Mouse (Mus musculus): Measurements from ENCODE around the gene Orc4. TPM values are rescaled to one million over a fixed set of nuclear protein-coding genes. Genes with fewer than 3 reads are reported as not detected.

The Orc4 gene
- 55.1 and 59.7 TPM in 2 replicates for polyA plus RNA-seq (2016; fragmentation: Nextera tagmentation; extraction: Ambion mirVana)

DNA sequence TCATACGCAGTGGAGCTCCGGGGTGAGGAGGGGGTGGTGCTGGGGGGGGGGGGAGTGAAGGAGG lies at the start of gene Orc4:
Orc4 (minus strand) TSS at position 26 of the 64 bp plus-strand sequence.
- no peaks in the 10 kb centered on the region for H3K36me3 ChIP-seq
- H3K4me1 ChIP-seq: peaks cover 16% of the 10 kb centered on the region
- WGBS (ENCODE audit: insufficient replicate concordance): 0% methylated on average over 2 of the region's 2 CpGs
- peak within 1 kb of the TSS; percentile 94 for H3K9ac ChIP-seq
- H3K4me3 ChIP-seq: peak within 1 kb of the TSS; percentile 95
- H3K27me3 ChIP-seq (replicated peaks): no peaks in the 10 kb centered on the region
- H3K27ac ChIP-seq: peak within 1 kb of the TSS; percentile 87
- no peaks in the 10 kb centered on the region for H3K9me3 ChIP-seq (replicated peaks)
- no peak for ATAC-seq
- peak within 1 kb of the TSS; percentile 82 for H3K4me2 ChIP-seq

DNA sequence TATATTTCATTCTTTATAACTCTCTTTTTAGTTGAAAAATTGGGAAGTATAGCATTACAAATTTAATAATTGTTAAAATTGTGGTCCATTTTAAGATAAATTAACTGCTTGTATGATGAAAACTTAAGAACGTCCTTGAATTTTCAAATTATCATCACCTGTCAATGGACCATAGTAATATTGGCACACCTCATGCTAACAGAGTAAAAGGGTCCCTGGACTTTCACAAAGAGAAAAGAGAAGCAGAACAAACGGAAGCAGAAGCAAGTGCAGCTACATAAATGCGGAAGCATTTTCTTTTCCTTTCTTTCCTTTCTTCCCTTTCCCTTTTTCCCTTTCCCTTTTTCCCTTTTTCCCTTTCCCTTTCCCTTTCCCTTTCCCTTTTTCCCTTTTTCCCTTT lies 40.2 kb upstream of the Orc4 start:
- Histone ChIP-seq H3K9ac (no peak overlapping the region), H3K4me1 (no peaks in the 10 kb centered on the region), H3K27me3 (replicated peaks) (no peaks in the 10 kb centered on the region), H3K36me3 (peaks cover 9% of the 10 kb centered on the region; the same call in 1 of the 2 replicates), H3K4me2 (no peak overlapping the region), H3K4me3 (no peak overlapping the region), H3K9me3 (replicated peaks) (no peaks in the 10 kb centered on the region), H3K27ac (no peak overlapping the region)
- WGBS (ENCODE audit: insufficient replicate concordance): 72% methylated on average over 3 of the region's 3 CpGs
- no peak for ATAC-seq

DNA sequence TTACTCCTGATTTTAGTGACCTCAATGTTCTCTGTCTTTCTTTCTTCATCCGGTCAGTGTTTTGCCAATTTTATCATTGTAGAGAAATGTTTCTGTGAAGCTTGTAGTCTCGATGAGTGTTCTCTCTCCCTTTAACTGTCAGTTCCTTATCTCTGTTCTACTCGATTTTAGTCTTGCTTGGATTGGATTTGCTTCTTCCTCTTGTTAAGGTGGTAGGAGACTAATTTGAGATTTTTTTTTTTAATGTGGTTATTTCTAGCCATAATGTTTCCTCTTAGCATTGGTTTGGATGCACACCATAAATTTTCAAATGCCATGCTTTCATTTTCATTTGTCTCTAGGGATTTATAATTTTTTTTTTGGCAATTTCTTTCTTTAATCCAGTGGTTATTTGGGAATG lies 28.8 kb upstream of the Orc4 start:
- Histone ChIP-seq H3K9me3 (replicated peaks) (no peaks in the 10 kb centered on the region), H3K36me3 (0 out of 2 replicates have a peak, but pooled peaks cover 2% of the 10 kb centered on the region), H3K9ac (no peak overlapping the region), H3K27ac (no peak overlapping the region), H3K4me3 (no peak overlapping the region), H3K27me3 (replicated peaks) (no peaks in the 10 kb centered on the region), H3K4me2 (no peak overlapping the region), H3K4me1 (no peaks in the 10 kb centered on the region)
- WGBS (ENCODE audit: insufficient replicate concordance): 35% methylated on average over 3 of the region's 3 CpGs
- ATAC-seq: no peak

DNA sequence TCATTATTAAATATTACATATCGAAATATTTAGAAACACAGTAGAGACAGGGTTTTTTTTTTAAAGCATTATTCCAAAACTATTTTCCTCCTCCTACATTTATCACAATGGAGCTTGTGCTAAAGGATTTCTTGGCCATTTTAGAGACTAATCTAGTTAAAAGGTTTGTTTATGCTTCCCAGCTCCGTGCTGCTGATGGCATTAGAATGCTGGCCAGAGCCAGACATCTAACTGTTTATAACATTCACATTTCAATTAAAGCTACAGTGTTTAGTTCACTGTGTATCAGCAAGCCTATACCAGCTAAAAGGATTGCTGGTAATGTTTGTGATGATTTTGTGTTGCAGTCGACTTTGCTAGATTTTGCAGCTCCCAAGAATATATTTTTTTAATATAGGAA lies 6.5 kb upstream of the Orc4 start:
- WGBS (ENCODE audit: insufficient replicate concordance): 67% methylated on average over 3 of the region's 3 CpGs
- no peak for ATAC-seq
- no peaks in the 10 kb centered on the region for H3K9me3 ChIP-seq (replicated peaks)

DNA sequence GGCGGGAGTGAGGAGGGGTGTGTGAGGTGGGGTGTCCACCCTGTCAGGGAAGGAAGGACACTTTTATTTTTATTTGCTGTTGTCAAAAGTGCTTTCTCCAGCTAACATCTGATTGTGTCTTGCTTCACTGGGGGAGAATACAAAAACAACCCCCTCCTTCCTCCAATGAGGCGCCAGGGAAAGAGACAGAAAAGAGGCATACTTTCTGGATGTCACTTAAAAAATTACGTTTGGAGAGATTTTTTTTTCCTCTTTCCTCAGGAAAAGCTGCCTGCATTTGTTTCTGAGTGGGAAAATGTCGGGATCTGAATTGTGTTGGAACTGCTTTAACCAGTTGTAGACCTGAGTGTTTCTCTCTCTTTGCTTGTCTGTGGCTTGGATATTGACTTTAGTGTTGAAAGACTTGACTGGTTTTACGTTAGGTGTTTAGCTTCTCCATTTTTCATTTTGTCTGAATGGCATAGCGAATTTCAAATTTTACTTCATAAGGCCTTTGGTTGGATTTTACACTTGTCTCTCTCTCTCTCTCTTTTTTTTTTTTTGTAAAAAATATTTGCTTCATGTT lies 321 bp upstream of the Orc4 start:
- no peaks in the 10 kb centered on the region for H3K27me3 ChIP-seq (replicated peaks)
- H3K9me3 ChIP-seq (replicated peaks): no peaks in the 10 kb centered on the region
- peaks cover 16% of the 10 kb centered on the region for H3K4me1 ChIP-seq
- H3K27ac ChIP-seq: peak overlapping the region; percentile 87
- WGBS (ENCODE audit: insufficient replicate concordance): 4% methylated on average over 5 of the region's 6 CpGs
- H3K4me3 ChIP-seq: peak overlapping the region; percentile 95
- peak overlapping the region; percentile 82 for H3K4me2 ChIP-seq
- peak overlapping the region; percentile 94 for H3K9ac ChIP-seq
- no peaks in the 10 kb centered on the region for H3K36me3 ChIP-seq
- no peak for ATAC-seq

More for the DNA sequence above, 6.5 kb upstream of the Orc4 start:
- Histone ChIP-seq H3K4me2 (no peak overlapping the region), H3K27me3 (replicated peaks) (no peaks in the 10 kb centered on the region), H3K9ac (no peak overlapping the region), H3K27ac (no peak overlapping the region), H3K36me3 (no peaks in the 10 kb centered on the region), H3K4me3 (no peak overlapping the region), H3K4me1 (0 out of 2 replicates have a peak, but pooled peaks cover 4% of the 10 kb centered on the region)

DNA sequence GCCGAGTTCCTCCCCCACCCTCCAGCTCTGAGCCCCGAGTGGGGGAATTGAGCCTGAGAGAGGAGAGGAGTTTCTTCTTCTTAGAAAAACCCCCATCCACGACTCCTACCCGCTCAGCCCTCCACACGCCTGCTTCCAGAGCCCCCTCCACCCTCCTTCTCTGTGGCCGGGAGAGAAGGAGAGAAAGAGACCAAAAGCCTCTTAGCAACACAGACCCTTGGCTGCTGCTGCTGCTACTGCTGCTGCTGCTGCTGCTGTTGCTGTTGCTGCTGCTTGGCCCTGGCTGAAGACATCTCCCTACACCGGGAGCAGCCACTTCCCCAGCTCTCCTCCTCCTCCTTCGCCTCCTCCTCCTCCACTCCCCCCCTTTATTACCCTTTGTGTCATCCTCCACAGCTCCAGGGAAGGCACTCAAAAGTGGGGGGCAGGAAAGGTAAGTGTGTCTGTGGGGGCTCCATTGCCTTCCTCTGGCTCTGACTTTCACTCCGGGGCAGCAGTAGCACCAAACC lies 280 bp downstream of the Orc4 start:
- peak; percentile 21 for ATAC-seq
- H3K4me1 ChIP-seq: peaks cover 16% of the 10 kb centered on the region
- WGBS (ENCODE audit: insufficient replicate concordance): 0% methylated on average over 9 of the region's 9 CpGs

DNA sequence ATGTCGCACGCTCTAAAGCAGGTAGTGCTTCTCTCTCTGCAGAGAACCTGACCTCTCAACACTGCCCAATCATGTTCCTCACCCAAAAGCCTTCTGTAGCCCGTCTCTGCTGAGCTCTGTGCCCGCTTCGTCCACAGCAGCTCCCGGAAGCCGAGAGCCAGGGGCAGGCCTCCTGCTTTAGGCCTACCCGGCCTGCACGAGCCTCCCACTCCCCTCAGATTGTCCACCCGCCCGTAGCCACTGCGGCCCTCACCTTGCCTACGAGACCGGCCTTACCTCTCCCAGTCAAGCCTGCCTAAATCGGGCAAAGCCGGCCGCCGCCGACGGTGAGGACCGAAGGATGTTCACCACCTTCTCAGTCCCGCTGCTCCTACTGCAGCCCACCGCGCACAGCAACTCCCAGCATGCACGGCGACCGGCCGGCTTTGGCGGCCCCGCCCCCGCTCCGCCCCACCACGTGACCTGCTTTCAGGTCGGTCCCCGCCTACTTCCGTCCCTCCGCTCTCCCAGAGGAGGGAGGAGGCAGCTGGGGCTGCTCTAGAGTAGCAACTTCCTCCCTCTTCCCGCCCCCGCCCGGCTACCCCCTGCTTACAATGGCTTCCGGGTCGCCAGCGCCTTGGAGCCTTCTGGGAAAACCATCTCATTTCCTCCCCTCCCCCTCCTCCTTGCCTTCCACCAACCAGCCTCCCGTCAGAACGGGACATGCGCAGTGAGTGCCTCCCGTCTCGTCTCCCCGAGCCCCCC lies 1.1 kb downstream of the Orc4 start, which contains the start of gene Mbd5:
Mbd5 (plus strand) TSS at position 668 of the 744 bp plus-strand sequence.
- peak within 1 kb of the TSS; percentile 94 for H3K9ac ChIP-seq
- ATAC-seq: peak; percentile 99
- H3K27ac ChIP-seq: peak within 1 kb of the TSS; percentile 87
- H3K4me2 ChIP-seq: peak within 1 kb of the TSS; percentile 82
- peaks cover 19% of the 10 kb centered on the region for H3K4me1 ChIP-seq
- no peaks in the 10 kb centered on the region for H3K27me3 ChIP-seq (replicated peaks)
- WGBS (ENCODE audit: insufficient replicate concordance): under 1% methylated on average over 47 of the region's 49 CpGs
- no peaks in the 10 kb centered on the region for H3K36me3 ChIP-seq
- H3K4me3 ChIP-seq: peak within 1 kb of the TSS; percentile 95
- no peaks in the 10 kb centered on the region for H3K9me3 ChIP-seq (replicated peaks)

More for the DNA sequence above, 280 bp downstream of the Orc4 start:
- peak overlapping the region; percentile 94 for H3K9ac ChIP-seq
- no peaks in the 10 kb centered on the region for H3K27me3 ChIP-seq (replicated peaks)
- H3K9me3 ChIP-seq (replicated peaks): no peaks in the 10 kb centered on the region
- H3K36me3 ChIP-seq: no peaks in the 10 kb centered on the region
- H3K4me2 ChIP-seq: peak overlapping the region; percentile 82
- peak overlapping the region; percentile 87 for H3K27ac ChIP-seq
- H3K4me3 ChIP-seq: peak overlapping the region; percentile 95

DNA sequence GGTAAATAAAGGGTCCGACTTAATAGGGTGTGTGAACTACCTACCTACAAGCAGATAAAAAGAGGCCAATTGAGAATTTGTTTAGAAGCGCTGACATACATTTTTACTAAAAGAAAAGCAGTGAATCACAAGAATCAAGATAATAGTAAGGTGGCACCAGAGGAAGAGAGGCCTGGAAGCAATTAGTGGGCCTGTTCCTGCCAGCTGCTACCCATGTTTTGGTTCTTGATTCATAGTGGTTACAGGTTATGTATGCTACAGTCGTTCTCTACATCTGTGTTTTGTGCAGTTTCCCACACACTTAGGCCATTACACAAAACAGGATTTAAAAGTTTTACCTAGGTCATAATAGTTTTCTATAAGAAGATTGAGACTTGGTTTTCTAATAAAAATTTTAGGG lies 2.3 kb downstream of the Orc4 start:
- no peak for ATAC-seq
- H3K4me3 ChIP-seq: peak overlapping the region; percentile 95
- no peaks in the 10 kb centered on the region for H3K36me3 ChIP-seq
- 47% methylated on average over 3 of the region's 3 CpGs for WGBS (ENCODE audit: insufficient replicate concordance)
- peak overlapping the region; percentile 94 for H3K9ac ChIP-seq
- H3K4me2 ChIP-seq: peak overlapping the region; percentile 82
- no peaks in the 10 kb centered on the region for H3K9me3 ChIP-seq (replicated peaks)
- H3K4me1 ChIP-seq: peaks cover 22% of the 10 kb centered on the region
- no peaks in the 10 kb centered on the region for H3K27me3 ChIP-seq (replicated peaks)
- no peak overlapping the region for H3K27ac ChIP-seq

DNA sequence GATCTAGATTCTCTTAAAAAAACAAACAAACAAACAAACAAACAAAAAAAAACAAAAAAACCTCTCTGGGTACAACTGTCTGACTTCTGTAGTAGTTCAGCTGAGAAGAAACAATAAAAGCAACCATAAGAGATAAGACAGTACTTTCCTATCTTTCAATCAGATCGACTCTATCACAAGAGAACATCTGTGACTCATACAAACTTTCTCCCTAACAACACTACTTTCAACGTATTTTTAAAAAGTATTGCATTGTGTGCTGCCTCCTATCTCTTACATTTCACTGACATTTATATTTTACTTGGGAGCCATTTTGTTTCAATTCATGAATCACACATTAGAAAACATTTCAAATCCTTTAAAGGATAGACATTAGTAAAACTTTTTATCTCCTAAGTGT lies 15.0 kb downstream of the Orc4 start:
- H3K9ac ChIP-seq: no peak overlapping the region
- 52% methylated on average over 2 of the region's 2 CpGs for WGBS (ENCODE audit: insufficient replicate concordance)
- no peak for ATAC-seq

DNA sequence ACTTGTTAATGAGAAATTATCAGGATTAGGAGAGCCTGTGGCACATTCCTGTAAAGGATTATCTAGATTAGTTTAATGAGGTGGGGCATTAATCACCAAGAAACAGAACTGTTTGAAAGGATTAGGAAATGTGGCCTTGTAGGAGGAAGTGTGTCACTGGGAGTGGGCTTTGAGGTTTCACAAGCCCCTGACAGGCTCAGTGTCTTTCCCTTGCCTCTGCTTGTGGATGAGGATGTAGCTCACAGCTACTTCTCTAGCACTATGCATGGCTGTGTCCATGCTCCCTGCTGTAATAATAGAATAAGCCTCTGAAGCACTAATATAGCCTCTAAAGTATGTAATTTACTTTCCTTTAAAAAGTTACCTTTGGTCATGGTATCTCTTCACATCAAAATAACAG lies 34.2 kb downstream of the Orc4 start:
- no peaks in the 10 kb centered on the region for H3K4me1 ChIP-seq
- no peak overlapping the region for H3K4me2 ChIP-seq
- ATAC-seq: no peak
- no peak overlapping the region for H3K9ac ChIP-seq
- no peak overlapping the region for H3K27ac ChIP-seq
- H3K27me3 ChIP-seq (replicated peaks): no peaks in the 10 kb centered on the region
- H3K9me3 ChIP-seq (replicated peaks): no peaks in the 10 kb centered on the region
- no peak overlapping the region for H3K4me3 ChIP-seq
- H3K36me3 ChIP-seq: peaks cover 69% of the 10 kb centered on the region

More for the DNA sequence above, 15.0 kb downstream of the Orc4 start:
- H3K36me3 ChIP-seq: peaks cover 51% of the 10 kb centered on the region
- no peaks in the 10 kb centered on the region for H3K27me3 ChIP-seq (replicated peaks)
- no peaks in the 10 kb centered on the region for H3K4me1 ChIP-seq
- no peaks in the 10 kb centered on the region for H3K9me3 ChIP-seq (replicated peaks)
- no peak overlapping the region for H3K4me2 ChIP-seq
- H3K27ac ChIP-seq: no peak overlapping the region
- H3K4me3 ChIP-seq: no peak overlapping the region

DNA sequence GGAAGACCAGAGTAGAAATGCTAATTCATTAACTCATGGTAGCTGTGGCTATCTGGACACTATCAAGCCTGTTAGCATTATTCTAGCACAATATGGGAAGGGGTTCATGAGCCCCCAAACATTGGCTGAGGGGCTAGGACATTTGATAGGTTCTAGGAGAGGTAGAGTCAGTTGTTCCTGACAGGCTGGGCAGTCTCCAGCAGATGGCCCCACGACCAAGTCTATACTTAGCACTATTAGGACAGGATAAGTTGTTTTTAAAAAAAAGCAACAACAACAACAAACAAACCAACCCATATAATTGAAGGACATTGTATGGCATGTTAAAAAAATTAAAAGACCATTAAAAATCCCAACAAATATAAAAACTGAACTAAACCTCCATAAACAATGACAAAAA lies 35.9 kb downstream of the Orc4 start:
- WGBS (ENCODE audit: insufficient replicate concordance): 32% methylated on average over 1 of the region's 1 CpGs
- no peak overlapping the region for H3K4me3 ChIP-seq
- no peak for ATAC-seq

DNA sequence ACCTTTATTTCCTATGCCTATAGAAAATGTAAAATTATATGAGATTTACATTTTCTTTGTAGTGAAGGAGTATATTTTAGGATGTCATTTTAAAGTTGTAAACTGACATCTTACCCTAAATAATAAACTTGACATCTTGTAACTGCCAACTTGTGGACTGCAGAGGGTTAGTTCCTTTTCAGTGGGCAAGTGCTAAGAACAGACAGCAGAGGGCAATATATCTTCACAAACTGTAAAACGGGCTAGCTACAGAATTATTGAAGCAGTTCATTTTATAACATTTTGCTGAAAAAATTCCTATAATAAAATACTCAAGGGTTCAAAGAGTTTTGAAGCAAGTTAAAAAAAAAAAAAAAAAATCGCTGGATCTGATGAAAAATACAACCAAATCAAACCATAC lies 41.2 kb downstream of the Orc4 start:
- Histone ChIP-seq H3K27ac (no peak overlapping the region), H3K27me3 (replicated peaks) (no peaks in the 10 kb centered on the region), H3K4me2 (no peak overlapping the region), H3K36me3 (peaks cover 57% of the 10 kb centered on the region), H3K9me3 (replicated peaks) (no peaks in the 10 kb centered on the region), H3K4me1 (no peaks in the 10 kb centered on the region), H3K4me3 (no peak overlapping the region), H3K9ac (no peak overlapping the region)
- 55% methylated on average over 2 of the region's 2 CpGs for WGBS (ENCODE audit: insufficient replicate concordance)
- ATAC-seq: no peak

More for the DNA sequence above, 35.9 kb downstream of the Orc4 start:
- Histone ChIP-seq H3K36me3 (peaks cover 62% of the 10 kb centered on the region), H3K9ac (no peak overlapping the region), H3K9me3 (replicated peaks) (no peaks in the 10 kb centered on the region), H3K27ac (no peak overlapping the region), H3K27me3 (replicated peaks) (no peaks in the 10 kb centered on the region), H3K4me2 (no peak overlapping the region), H3K4me1 (no peaks in the 10 kb centered on the region)
